Mouse (Mus musculus) CH12.LX (cell line): ENCODE measurements around the gene Ap1ar. TPM values are rescaled to one million over a fixed set of nuclear protein-coding genes. Genes with fewer than 3 reads are reported as not detected.
A peak's percentile ranks its signal among the peaks of the same experiment; 100 is the strongest.

Experiments used
- DNase-seq: peaks from one replicate; pipeline ENCODE4 v3.0.0-alpha.2; 2013; ENCODE audit errors: extremely low read depth
- H3K27ac ChIP-seq: 2 replicates; pipeline ENCODE4 v1.5.1; 2012; ENCODE audit warnings: low read depth, mild to moderate bottlenecking, control low read depth, moderate library complexity; ENCODE audit not compliant: insufficient read depth
- H3K27me3 ChIP-seq: replicated peaks from 2 replicates; pipeline ENCODE3; 2012; ENCODE audit warnings: inconsistent platforms
- H3K36me3 ChIP-seq, 2 experiments: replicated peaks in 1 of 2; 2 replicates each; pipeline versions ENCODE3 to v1.6.1; 2012; ENCODE audit warnings: inconsistent platforms in 1 of 2, low read length in 1 of 2, mild to moderate bottlenecking in 1 of 2, mixed read lengths in 1 of 2, moderate library complexity in 1 of 2; ENCODE audit not compliant: control insufficient read depth in 1 of 2, insufficient read depth in 1 of 2
- H3K4me1 ChIP-seq, 2 experiments: 2 replicates each; pipeline ENCODE4 v1.6.1; 2012; ENCODE audit warnings: inconsistent platforms in 1 of 2, moderate library complexity in 1 of 2; ENCODE audit not compliant: insufficient read depth in 2 of 2, control insufficient read depth in 1 of 2
- H3K4me2 ChIP-seq: 2 replicates; pipeline ENCODE4 v1.6.1; 2012; ENCODE audit warnings: low read depth, mild to moderate bottlenecking, control low read depth; ENCODE audit not compliant: poor library complexity, insufficient read depth, severe bottlenecking
- H3K4me3 ChIP-seq, 3 experiments: fragments of 150-350 bp in 1 of 3; sonication (generic) in 1 of 3; replicated peaks in 1 of 3; 2 replicates each; pipeline versions ENCODE3 to v1.5.1; 2011 to 2012; ENCODE audit warnings: low read depth in 2 of 3, low read length in 2 of 3, mild to moderate bottlenecking in 2 of 3, moderate library complexity in 2 of 3, control low read depth in 1 of 3, improper control_type of control experiment in 1 of 3, inconsistent platforms in 1 of 3, mixed read lengths in 1 of 3; ENCODE audit not compliant: poor library complexity in 1 of 3
- H3K79me2 ChIP-seq: replicated peaks from 2 replicates; pipeline ENCODE4 v1.6.1; 2012; ENCODE audit warnings: mild to moderate bottlenecking, moderate library complexity; ENCODE audit not compliant: control insufficient read depth, poor library complexity, insufficient read depth, severe bottlenecking; ENCODE audit errors: extremely low read depth
- H3K9ac ChIP-seq: 2 replicates; pipeline ENCODE4 v1.6.1; 2012; ENCODE audit warnings: low read depth, mild to moderate bottlenecking, control low read depth, moderate library complexity; ENCODE audit not compliant: insufficient read depth
- H3K9me3 ChIP-seq: replicated peaks from 2 replicates; pipeline ENCODE3; 2012; ENCODE audit warnings: low read length, inconsistent platforms, mixed read lengths
- BHLHE40 ChIP-seq: IDR thresholded peaks from 2 replicates; pipeline ENCODE4 v1.6.1; 2011; ENCODE audit warnings: mild to moderate bottlenecking, low read depth, low read length, improper control_type of control experiment
- CTCF ChIP-seq, 2 experiments: IDR thresholded peaks in 1 of 2; conservative IDR thresholded peaks in 1 of 2; 2 replicates each; pipeline ENCODE4 v1.5.1; 2011 to 2012; ENCODE audit warnings: low read depth in 2 of 2, low read length in 2 of 2, improper control_type of control experiment in 1 of 2, inconsistent platforms in 1 of 2, mild to moderate bottlenecking in 1 of 2, moderate library complexity in 1 of 2
- ELF1 ChIP-seq: IDR thresholded peaks from 2 replicates; pipeline ENCODE4 v1.6.1; 2014; ENCODE audit warnings: low read depth, mild to moderate bottlenecking, inconsistent platforms, low read length, improper control_type of control experiment
- IRF4 ChIP-seq: IDR thresholded peaks from 2 replicates; pipeline ENCODE4 v1.6.1; 2014; ENCODE audit warnings: low read depth, mild to moderate bottlenecking, inconsistent platforms, low read length, improper control_type of control experiment
- JUN ChIP-seq: IDR thresholded peaks from 2 replicates; pipeline ENCODE4 v1.6.1; 2011; ENCODE audit warnings: low read depth, mild to moderate bottlenecking, low read length, improper control_type of control experiment, moderate library complexity; ENCODE audit not compliant: insufficient read depth
- JUND ChIP-seq: conservative IDR thresholded peaks from 2 replicates; pipeline ENCODE4 v1.6.1; 2011; ENCODE audit warnings: low read depth, low read length, improper control_type of control experiment
- MAX ChIP-seq: IDR thresholded peaks from 2 replicates; pipeline ENCODE4 v1.6.1; 2011; ENCODE audit warnings: low read length, improper control_type of control experiment
- MAZ ChIP-seq: IDR thresholded peaks from 2 replicates; pipeline ENCODE4 v1.6.1; 2012; ENCODE audit warnings: low read depth, mild to moderate bottlenecking, inconsistent platforms, low read length, improper control_type of control experiment, moderate library complexity
- MEF2A ChIP-seq: IDR thresholded peaks from 2 replicates; pipeline ENCODE4 v1.6.1; 2014; ENCODE audit warnings: low read depth, mild to moderate bottlenecking, inconsistent platforms, low read length, improper control_type of control experiment, borderline replicate concordance
- MYC ChIP-seq: IDR thresholded peaks from 2 replicates; pipeline ENCODE4 v1.6.1; 2011; ENCODE audit warnings: low read depth, mild to moderate bottlenecking, improper control_type of control experiment, low read length
- NELFE ChIP-seq: IDR thresholded peaks from 2 replicates; pipeline ENCODE4 v1.6.1; 2011; ENCODE audit warnings: low read depth, low read length, improper control_type of control experiment
- NRF1 ChIP-seq: IDR thresholded peaks from 2 replicates; pipeline ENCODE4 v1.6.1; 2014; ENCODE audit warnings: low read depth, mild to moderate bottlenecking, inconsistent platforms, low read length, improper control_type of control experiment, moderate library complexity
- POLR2A ChIP-seq: IDR thresholded peaks from 2 replicates; pipeline ENCODE4 v1.6.1; 2011; ENCODE audit warnings: low read depth, mild to moderate bottlenecking, improper control_type of control experiment, low read length
- POLR2AphosphoS2 ChIP-seq: IDR thresholded peaks from 2 replicates; pipeline ENCODE4 v1.6.1; 2011; ENCODE audit warnings: low read depth, low read length, improper control_type of control experiment
- RAD21 ChIP-seq: IDR thresholded peaks from 2 replicates; pipeline ENCODE4 v1.6.1; 2011; ENCODE audit warnings: low read depth, mild to moderate bottlenecking, low read length, improper control_type of control experiment, moderate library complexity
- RCOR1 ChIP-seq: conservative IDR thresholded peaks from 2 replicates; pipeline ENCODE4 v1.6.1; 2012; ENCODE audit warnings: low read depth, mild to moderate bottlenecking, inconsistent platforms, low read length, improper control_type of control experiment
- SIN3A ChIP-seq: IDR thresholded peaks from 2 replicates; pipeline ENCODE4 v1.6.1; 2012; ENCODE audit warnings: low read length, improper control_type of control experiment, inconsistent platforms
- SMC3 ChIP-seq: IDR thresholded peaks from 2 replicates; pipeline ENCODE4 v1.6.1; 2011; ENCODE audit warnings: low read depth, low read length, improper control_type of control experiment
- TBP ChIP-seq: conservative IDR thresholded peaks from 2 replicates; pipeline ENCODE4 v1.6.1; 2011; ENCODE audit warnings: low read depth, low read length, improper control_type of control experiment
- TCF12 ChIP-seq: IDR thresholded peaks from 2 replicates; pipeline ENCODE4 v1.6.1; 2014; ENCODE audit warnings: low read depth, mild to moderate bottlenecking, inconsistent platforms, low read length, improper control_type of control experiment
- UBTF ChIP-seq: IDR thresholded peaks from 2 replicates; pipeline ENCODE4 v1.6.1; 2012; ENCODE audit warnings: low read depth, mild to moderate bottlenecking, inconsistent platforms, low read length, improper control_type of control experiment, moderate library complexity
- ZC3H11A ChIP-seq: IDR thresholded peaks from 2 replicates; pipeline ENCODE4 v1.6.1; 2012; ENCODE audit warnings: low read depth, mild to moderate bottlenecking, inconsistent platforms, low read length, improper control_type of control experiment
- ZKSCAN1 ChIP-seq: IDR thresholded peaks from 2 replicates; pipeline ENCODE4 v1.6.1; 2012; ENCODE audit warnings: low read depth, inconsistent platforms, low read length, improper control_type of control experiment, borderline replicate concordance
- ZMIZ1 ChIP-seq: IDR thresholded peaks from 2 replicates; pipeline ENCODE4 v1.6.1; 2012; ENCODE audit warnings: low read depth, mild to moderate bottlenecking, inconsistent platforms, low read length, improper control_type of control experiment
- dilution Hi-C: fragments of 300-500 bp; cut with MboI; formaldehyde crosslinking; loops from 2 replicates; pipeline ENCODE4 v1.14.3; 2020; ENCODE audit warnings: low sequenced_read_pairs; ENCODE audit not compliant: extremely low pct_unique_long_range_greater_than_20kb, extremely low pct_ligation_motif_present
- in situ Hi-C: fragments of 300-500 bp; cut with MboI; formaldehyde crosslinking; loops from 3 replicates; pipeline ENCODE4 v1.14.3; 2019; ENCODE audit warnings: low sequenced_read_pairs, low pct_ligation_motif_present, low pct_unique_long_range_greater_than_20kb, mixed read lengths
- polyA plus RNA-seq: library from polyadenylated mRNA; unstranded; fragments of >175 nt; gene quantifications from 2 replicates; pipeline ENCODE4 v1.2.1, GENCODE M21; 2012; ENCODE audit warnings: low read depth; ENCODE audit not compliant: insufficient read length
- total RNA-seq, 2 experiments: library from RNA; depleted of rRNA; stranded (reverse); fragments of 300-350 nt in 1 of 2; fragments of >200 nt in 1 of 2; gene quantifications; 2 replicates each; pipeline ENCODE4 v1.2.3; 2012 to 2014

Ap1ar gene
- total and polyA plus RNA-seq, 3 experiments: 45.8 to 64.4 (median 51.2) TPM

DNA sequence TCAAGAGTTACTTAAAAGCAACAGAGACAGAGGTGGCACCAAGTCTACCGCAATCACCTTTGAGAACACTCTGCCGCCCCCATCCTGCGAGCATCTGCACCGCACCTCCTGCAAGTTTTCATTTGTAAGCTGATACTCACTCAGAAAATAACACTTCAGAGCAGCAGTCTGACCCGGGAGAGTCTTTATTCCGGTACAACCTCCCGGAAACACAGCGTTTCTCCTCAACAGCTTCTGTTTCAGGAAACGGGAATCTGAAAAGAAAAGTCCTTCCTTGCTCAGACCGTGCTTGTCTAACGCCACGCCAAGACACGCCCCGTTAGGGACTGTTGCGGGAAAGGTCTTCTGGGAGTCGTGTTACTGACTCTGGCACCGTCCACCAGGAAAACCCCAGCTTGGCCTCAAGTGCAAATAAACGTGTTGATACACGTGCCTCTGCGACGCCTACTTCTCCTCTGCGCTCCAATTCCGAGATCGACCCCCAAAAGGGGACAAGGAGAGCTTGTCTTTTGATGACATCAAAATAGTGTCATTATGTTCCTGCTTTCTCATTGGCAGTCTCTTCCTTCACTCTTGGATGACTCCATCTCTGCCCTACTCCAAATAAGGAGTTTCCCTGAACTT lies 57.2 kb downstream of the Ap1ar start, which contains the start of gene Alpk1:
Gene Alpk1, minus strand, starts transcription at position 507 of the 624 bp plus-strand sequence.
- in situ Hi-C loops (no loop called here), dilution Hi-C loops (no loop called here)
- TF ChIP-seq POLR2AphosphoS2 (no peak), MYC (peak; percentile 65; the same call in 1 of the 2 replicates), NELFE (no peak), RCOR1 (no peak), SIN3A (no peak), TBP (no peak), NRF1 (no peak), TCF12 (peak; percentile 40; the same call in 1 of the 2 replicates), ZC3H11A (no peak), MEF2A (peak; percentile 25; the same call in 1 of the 2 replicates), ZKSCAN1 (no peak), MAX (peak; percentile 93), BHLHE40 (peak; percentile 90), RAD21 (peak; percentile 36), MAZ (no peak), JUN (no peak), POLR2A (no peak), ZMIZ1 (no peak), IRF4 (peak; percentile 54), SMC3 (peak; percentile 43), JUND (0 out of 2 replicates have a peak, but pooled peaks have one; percentile 6), UBTF (no peak), CTCF (conservative IDR thresholded peaks at IDR 0.05 in 1 of 2, IDR thresholded peaks at IDR 0.05 in 1 of 2; ENCODE audit: low read depth in 2 of 2, low read length in 2 of 2) (peak in 1 of 2 experiments; percentile 67; a peak in 2 of 4 replicates), ELF1 (peak; percentile 41)
- Histone ChIP-seq H3K27me3 (no peaks in the 10 kb centered on the region), H3K4me2 (peak within 1 kb of the TSS; percentile 22; the same call in 1 of the 2 replicates), H3K4me3 (peak within 1 kb of the TSS; percentile 53 to 56 (median 55)), H3K79me2 (no peaks in the 10 kb centered on the region), H3K9ac (0 out of 2 replicates have a peak within 1 kb of the TSS, but pooled peaks have one; percentile 17), H3K36me3 (no peaks in the 10 kb centered on the region), H3K9me3 (no peaks in the 10 kb centered on the region), H3K4me1 (peaks cover 0 to 9% of the 10 kb centered on the region in 2 experiments; a peak in 1 of 4 replicates), H3K27ac (no peak within 1 kb of the TSS)
- DNase-seq: peak; percentile 63
